Mouse (Mus musculus) right cerebral cortex, postnatal 36 days (tissue): Measurements from ENCODE around the gene Il12rb1.

Experiments
- DNase-seq, 2 experiments: peaks; one replicate each; pipeline ENCODE4 v3.0.0; 2022; ENCODE audit warnings: low spot score in 2 of 2, mixed read lengths in 1 of 2

Gene Il12rb1

DNA sequence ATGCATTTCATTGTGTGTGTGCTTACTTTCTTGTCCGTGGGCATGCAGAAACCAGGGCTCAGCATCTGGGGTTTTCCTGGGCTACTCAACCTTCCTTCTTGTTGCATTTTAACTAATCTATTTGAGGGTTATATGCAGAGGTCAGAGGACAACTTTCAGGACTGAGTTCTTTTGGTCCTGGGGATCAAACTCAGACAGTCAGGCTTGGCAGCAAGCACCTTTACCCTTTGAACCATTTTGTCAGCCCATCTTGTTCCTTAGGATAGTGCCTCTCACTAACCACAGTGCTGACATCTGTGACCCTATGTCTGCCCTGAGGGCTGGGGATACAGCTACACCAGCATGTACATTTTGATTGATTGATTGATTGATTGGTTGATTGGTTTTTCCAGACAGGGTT lies 19.5 kb downstream of the Il12rb1 start:
- DNase-seq = no peak

DNA sequence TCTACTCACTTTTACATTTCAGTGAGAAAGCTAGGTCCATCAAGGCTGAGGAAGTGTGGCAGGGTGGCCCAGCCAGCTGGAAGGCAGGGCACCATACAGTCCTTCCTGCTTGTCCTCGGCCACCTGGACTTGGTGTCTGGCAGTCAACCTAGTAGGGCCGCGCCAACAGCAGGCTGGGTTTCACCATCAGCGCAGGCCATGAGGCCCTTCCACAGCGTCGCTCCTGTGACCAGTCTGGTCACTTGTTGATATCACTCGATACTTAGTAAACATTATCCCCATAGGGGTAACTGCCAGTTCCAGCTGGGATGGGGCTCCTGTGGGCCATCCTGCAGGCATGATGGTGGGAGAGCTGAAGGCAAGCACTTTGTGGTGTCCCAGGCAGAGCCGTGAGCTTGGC lies 23.3 kb downstream of the Il12rb1 start:
- DNase-seq = no peak

DNA sequence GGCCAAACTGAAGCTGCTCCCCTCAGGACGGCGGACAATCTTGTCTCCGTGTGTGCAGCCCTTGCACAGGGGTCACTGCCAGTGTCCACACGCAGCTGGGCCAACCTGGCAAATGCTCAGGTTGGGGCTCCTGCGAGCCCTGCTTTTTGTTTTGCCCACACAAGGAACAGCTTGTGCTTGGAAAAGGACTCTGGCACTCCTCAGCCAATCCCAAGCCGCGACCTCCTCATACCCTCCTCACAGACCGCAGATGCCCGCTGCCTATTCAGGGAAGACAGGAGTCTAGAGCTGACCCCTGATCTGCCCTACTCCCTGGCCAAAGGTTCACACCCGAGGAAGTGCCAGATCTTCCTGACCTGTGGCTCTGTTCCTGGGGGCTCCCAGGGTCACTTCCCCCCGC lies 24.1 kb downstream of the Il12rb1 start:
- no peak for DNase-seq

DNA sequence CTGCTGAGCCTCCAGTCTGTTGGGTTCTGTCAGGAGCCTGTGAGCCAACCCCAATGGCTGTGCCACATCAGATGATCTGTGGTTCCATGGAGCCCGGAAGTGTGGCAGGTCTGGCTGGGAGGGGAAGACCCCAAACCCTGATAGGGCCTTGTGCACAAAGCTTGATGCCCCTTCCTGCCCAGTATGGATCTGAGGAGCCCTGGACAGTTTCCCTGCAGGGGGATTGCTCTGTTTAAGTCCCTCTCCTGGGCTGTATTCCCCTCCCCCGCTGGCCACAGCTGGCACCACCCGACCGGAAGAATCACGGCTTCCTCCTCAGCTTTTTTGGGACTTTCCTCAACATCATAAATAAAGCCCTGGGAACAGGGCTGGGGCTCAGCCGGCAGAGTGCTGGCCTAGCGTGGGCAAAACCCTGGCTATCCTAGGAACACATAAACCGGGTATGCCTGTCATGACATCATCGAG lies 24.8 kb downstream of the Il12rb1 start:
- no peak for DNase-seq

DNA sequence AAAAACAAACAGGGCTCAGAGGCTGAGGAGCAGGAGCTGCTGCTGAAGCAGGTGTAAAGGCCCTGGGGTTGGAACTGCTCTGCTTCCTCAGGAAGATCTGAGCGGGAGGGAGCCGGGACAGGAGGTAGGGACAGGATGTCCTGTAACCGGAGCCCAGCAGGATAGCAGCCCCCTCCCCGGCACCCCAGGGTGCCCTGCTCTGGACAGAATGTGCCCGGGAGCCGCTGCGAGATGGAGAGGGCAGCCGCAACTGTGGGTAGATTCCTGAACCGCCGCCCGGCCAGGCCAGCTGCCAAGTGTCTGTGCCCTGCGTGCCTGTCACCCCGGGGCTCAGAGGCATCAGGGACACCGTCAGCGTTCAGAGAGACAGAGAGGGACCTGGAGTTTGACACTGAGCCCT lies 25.3 kb downstream of the Il12rb1 start:
- no peak for DNase-seq

DNA sequence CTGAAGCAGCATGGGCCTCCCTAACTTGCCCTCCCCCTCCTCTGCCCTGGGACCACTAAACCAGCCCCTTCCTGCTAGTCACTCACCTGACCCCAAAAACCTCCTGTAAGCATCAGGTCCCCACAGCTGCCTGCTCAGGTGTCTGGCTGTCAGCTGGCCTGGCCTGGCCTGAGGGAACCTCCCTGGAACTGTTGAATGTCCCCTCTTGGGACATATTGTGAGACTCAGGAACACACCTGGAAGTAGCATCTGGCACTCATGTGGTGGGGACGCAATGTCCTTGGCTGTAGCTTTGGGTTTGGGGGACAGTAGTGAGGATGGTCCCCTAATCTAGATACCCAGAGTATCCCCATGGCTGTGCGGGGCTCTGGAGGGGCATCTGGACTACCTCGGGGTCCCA lies 25.8 kb downstream of the Il12rb1 start:
- DNase-seq = no peak

DNA sequence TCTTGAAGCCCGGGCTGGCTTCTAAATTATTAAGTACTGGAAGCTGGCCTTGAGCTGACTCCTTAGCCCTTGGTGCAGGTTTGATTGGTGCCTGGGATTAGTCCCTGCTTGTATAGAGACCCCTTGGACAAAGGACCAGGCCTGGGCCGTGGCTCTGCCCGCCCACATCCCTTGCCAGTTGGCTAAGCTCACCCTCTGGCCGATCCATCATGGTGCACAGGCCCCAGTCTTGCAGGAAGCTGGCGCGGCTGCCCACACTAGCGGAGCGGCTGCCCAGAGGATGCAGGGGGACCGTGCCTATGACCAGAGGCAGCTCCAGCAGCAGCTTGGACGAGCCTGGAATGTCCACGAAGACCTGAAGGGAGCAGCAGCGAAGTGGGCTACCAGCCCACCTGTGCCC lies 28.4 kb downstream of the Il12rb1 start:
- no peak for DNase-seq

DNA sequence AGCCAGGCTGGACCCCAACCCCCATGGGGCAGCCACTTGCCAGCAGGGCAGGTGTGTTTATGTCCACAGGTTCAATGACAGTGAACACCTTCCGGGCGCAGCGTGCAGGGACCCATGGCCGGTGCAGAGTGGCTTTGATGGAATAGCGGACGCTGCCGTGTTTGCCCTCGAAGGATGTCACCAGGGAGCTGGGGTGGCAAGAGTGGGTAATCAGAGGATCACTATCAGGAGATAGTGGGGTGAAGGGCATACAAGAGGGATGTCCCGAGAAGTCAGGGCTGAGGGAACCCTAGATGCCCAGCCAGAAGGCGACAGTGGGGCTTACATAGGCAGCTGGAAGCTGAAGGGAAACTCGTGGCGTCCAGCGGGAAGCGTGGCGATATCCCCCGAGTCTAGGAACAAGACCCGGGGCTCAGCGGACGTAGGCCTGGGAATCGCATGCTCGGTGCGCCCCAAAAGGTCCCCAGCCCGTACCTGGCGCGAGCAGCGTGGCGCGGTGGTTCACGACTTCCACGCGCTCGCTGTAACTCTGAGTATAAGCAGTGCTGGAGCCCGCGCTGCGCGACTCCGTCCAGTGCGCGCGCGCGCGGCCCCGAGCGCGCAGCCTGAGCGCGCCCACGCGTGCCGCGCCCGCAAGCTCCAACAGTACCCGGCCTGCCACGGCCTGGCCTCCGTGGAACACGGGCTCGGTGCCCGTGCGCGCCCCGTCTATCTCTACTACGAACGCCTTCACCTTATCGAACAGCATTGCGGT lies 30.6 kb downstream of the Il12rb1 start:
- no peak for DNase-seq

DNA sequence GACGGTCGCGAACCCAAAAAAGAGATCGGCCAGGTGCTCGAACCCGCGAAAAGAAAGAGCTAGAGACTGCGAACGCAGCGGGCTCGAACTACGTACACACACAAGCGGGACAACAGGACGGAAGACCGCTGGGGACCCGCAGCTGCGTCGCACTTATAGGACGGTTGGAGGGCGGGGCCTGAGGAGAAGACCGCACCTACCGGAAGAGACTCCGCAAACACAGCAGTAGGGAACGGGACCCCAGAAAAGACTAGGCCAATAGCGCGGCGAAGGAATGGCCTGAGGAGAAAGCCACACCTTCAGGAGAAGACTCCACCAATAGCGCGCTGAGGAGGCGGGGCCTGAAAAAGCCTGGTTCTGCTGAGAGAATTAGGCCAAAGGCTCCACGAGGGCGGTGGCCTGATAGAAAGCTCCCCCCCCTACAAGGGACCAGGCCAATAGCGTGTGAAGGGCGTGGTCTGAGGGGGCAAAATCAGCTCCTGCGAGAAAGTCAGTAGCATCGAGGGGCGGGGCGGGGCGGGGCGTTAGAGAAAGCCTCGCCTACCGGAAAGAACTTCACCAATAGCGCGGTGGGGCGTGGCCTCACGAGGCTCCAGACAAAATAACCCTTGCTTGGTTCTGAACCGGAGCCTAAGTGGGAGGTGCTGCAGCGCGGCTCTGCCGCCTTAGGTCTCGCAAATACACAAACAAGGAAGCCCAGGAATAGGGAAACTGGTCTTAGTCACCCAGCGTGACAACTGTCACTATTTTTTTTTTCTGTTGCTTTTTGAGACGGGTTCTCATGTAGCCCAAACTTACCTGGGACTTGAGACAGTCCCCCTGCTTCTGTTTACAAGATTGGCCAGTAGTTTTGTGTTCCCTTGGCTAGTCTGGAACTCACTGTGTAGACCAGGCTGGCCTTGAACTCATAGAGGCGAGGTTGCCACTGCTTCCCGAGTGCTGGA lies 31.4 kb downstream of the Il12rb1 start, which contains the start of gene Arrdc2:
Gene Arrdc2, minus strand, starts transcription at position 313 of the 944 bp plus-strand sequence.
- DNase-seq = peak; percentile 99 to 100

DNA sequence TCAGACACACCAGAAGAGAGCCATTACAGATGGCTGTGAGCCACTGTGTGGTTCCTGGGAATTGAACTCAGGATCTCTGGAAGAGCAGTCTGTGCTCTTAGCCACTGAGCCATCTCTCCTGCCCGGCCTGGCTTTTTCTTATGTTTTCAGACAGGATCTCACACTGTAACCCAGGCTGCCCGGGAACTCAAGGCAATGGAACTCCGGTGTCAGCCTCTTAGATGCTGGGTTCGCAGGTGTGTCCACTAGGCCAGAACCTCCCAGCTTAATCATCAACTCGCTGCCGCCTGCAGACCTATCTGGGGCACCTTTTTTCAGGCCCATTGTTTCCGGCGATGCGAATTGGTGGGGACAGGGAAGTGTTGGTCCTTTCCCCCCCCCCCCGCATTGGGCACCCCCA lies 32.3 kb downstream of the Il12rb1 start:
- DNase-seq = no peak

DNA sequence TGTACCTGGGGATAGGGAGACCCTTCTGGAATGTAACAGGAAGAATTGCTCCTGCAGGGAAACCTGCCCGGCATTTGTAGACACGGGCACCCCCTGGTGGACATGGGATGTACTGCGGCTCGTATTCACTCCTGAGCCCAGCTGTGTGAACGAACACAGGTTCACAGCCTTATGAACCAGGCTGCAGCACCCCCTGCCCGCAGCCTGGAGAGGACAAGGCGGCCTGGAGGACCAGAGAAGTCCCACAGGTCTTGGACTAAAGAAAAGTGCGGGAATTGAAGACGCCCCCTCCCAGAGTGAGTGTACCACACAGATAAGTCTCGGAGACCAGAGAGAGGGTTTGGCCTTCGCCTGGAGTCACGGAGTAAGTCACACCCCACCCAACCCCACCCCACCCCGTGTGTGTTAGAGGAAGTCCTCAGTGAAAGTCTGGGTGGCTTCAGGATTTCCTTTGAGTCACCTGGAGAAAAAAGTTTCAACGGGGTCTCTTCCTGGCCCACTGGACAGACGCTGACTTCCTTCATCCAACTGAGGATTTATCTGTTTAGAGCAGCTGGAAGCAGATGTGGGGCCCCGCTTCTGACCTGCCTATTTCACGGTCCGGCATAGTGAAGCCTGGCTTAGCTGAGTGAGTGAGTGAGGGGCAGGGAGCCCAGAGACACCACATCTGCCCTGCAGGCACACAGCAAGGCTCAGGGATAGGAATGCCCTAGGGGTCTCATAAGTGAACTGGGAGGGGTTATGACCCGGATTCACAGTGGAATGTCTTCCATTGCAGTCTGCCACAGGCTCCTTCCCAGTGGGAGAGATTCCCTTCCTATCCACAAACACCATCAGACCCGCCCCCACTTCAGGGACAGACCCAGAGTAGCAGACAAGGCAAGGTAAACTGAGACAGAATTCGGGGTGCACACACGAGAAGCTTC lies 33.2 kb downstream of the Il12rb1 start:
- DNase-seq = peak; percentile 78 to 80

DNA sequence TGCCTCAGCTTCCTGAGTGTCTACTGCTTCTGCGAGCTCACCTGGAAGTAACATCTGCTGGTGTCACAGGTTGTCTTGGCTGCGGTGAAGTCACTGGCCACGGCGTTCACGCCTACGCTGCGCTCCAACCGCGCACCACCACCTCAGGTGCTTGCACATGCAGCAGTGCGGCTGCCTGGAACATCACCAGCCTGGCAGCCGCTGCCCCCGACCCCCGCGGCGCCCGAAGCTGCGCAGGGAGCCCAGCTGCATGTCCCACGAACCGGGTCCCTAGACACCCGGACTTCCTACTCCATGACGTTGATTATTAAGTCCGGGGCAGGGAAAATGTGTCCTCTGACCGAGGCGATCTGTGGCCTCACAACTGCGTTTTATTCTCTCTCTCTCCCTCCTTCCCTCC lies 34.2 kb downstream of the Il12rb1 start:
- no peak for DNase-seq

DNA sequence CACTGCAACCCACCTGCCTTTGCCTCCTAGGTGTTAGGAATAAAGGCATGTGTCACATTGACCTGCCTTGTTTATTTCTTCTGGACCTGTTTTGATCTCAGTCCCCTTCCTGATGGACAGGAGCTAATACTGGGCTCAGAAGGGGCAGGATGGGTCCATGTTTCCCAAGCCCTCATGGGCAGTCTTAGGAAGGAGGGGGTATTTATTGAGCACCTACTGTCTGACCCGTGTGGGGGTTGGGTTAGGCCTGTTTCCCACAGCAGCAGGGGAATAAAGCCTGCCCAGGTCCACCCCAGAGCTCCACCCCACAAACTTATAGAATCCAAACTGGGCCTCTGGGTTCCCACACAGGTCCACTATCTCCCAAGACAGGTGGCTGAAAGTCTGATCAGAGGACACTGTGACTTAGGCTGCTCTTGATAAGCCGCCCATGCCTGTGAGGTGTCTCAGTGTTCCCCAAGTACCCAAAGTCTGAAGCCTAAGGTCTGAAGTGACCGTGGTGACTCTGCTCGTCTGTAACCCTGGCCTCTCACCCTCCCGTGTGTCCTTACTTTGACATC lies 35.0 kb downstream of the Il12rb1 start:
- no peak for DNase-seq

DNA sequence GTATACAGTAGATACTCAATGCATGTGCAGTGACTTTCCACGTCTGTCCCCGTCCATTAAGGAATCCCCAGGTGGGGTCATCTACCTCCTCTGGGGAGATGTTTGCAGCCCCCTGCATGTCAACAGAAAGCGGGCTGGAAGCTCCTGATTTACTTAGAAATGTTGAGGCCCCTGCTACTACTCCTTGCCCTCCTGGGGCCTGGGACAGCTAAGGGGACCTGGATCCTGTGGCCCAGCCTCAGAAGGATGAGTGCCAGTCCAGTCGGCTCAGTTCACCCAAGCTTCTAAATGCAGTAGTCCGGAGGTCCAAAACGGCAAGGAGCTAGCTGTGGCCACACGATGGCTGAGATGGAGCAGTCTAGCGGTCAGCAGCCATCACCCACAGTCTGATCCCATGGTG lies 35.7 kb downstream of the Il12rb1 start:
- no peak for DNase-seq

DNA sequence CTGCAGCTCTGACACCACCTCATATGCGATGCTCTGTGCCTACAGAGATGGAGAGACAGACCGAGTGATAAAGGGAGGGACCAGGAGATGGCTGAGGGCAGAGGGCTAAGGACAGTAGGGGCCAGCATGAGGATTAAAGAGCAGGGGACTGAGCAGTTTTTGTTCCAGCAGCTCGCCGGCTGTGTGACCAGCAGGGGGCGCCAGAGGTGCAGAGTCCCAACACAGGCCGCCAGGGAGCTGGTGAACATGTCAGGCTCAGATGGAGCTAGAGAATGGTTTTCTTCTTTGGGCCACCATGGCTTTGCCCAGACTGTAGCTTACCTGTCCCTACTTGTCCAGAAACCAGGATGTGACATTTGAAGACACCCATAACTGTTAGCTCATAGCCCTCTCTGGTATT lies 36.3 kb downstream of the Il12rb1 start:
- peak; percentile 69 to 76 for DNase-seq

DNA sequence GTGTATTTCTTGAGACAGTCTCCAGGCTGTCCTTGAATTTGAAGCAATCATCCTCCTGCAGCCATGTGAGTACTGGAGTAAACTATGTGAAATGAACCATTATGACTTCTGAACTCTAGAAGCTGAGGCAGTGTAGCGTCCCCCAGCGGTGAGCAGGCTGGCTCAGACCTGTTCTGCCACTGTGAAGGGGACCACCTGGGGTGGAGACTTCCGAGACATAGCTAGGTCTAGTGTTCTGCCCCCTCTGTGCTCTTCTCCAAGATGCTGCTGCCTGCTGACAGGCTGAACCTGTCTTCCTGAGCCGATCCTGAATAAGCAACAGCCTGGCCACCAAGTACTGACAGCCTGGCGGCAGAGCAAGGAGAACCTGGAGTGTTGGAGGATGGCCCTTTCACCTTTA lies 36.9 kb downstream of the Il12rb1 start:
- no peak for DNase-seq

DNA sequence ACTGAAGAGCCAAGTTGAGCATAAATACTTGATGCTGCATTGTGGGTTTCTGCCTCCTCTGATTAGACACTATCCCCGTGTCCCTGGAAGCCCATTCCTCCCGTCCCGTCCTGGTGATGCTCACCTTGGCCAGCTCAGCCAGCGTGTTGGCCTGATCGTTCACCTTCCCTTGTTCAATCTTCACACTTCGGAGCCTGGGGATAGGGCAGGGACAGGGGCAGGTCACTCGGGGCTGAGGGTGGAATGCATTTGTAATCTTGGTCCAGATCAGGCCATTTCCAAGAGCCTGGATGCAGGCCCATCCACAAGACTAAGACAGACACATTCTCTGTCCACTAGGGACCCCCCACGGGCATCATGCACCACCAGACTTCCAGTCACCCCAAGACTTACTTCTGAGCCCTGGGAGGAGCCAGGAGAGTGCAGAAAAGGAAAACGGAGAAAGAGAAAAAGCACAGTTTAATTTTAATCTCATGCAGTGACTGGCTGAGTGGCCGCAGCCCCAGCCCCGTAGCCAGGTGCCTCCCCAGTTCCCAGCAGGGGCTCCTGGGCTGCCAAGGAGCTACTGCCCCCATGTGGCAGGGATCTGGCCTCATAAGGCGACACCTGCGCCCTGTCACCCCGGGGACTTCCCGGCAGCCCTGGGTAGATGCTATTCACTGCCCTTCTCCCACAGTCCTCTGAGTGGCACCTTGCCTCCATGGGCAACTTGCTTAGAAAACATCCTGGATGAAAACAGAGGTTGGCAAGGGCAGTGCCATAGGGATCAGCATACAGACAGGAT lies 38.3 kb downstream of the Il12rb1 start:
- no peak for DNase-seq

DNA sequence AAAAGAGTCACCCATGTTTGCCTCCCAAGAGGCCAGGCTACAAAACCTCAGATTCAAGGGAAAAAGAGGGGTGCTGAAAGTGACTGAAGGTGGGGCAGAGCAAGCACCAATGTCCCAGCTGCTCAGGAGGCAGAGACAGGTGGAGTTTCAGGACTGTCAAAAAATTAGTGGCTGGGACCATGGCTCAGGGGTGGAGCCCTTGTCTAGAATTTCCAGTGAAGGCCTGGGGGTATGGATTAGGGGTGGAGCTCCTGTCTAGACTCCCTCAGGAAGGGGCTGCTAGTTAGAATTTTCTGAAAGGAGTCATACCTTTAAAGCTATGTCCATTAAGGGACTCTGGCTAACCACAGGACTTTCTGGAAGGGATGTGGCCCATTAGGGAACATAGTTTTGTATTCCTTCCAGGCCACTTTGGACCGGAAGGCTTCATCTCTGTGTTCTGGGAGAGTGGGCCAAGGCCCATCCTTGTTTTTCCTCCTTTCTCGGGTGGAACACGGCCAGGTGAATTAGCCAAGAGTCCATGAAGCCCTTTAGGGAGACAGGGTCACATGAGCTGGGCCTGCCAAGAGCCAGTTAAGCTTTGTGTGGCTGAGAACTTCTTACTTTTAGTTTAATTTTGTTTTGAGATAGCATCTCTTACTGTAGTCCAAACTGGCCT lies 41.2 kb downstream of the Il12rb1 start:
- DNase-seq = no peak

DNA sequence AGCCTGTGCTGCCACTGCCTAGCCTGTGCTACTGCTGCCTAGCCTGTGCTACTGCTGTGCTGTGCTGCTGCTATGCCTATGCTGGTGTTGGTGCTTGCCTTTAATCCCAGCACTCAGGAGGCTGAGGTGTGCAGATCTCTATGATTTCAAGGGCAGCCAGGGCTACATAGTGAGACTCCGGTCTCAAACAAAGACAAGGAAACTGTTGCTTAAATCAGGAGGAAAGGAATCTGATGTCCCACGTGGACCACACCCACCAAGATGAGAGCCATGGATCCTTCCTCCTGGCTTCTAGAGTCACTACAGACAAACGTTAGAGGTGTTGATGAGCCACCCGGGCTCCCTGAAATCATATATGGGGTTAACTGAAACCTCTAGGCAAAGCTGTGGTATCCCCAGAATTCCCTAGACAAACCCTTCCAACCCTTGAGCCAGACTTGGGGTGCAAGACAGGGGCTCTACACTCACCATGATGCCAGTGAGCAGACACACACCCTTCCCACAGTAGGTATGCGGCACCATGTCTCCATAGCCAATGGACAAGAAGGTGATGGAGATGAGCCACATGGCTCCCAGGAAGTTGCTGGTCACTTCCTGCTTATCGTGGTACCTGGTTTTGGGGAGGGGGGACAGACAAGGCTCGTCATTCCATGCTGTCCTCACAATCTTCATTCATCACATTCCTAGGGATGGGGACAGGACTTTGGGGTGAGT lies 42.0 kb downstream of the Il12rb1 start:
- DNase-seq = no peak
